Mouse (Mus musculus): Measurements from ENCODE around the gene Lmbrd1. TPM values are rescaled to one million over a fixed set of nuclear protein-coding genes. Genes with fewer than 3 reads are reported as not detected.

Lmbrd1 gene
- polyA plus RNA-seq, 1 experiment from 2014 or later: 29.8 TPM

GRCm38 (mm10) chr1:24700241-24700640 lies 21.8 kb downstream of the Lmbrd1 start:
- no peaks in the 10 kb centered on the region for H3K9me3 ChIP-seq (replicated peaks; ENCODE audit: control insufficient read depth, low read length)
- no peak overlapping the region for H3K4me2 ChIP-seq (ENCODE audit: low read depth, low read length)
- H3K9ac ChIP-seq (ENCODE audit: low read length): no peak overlapping the region
- H3K36me3 ChIP-seq (ENCODE audit: control insufficient read depth, insufficient read depth): no peaks in the 10 kb centered on the region; the same call in 1 of the 2 replicates
- H3K27ac ChIP-seq (ENCODE audit: low read length): no peak overlapping the region
- WGBS: 87% methylated on average over 5 of the region's 5 CpGs
- H3K27me3 ChIP-seq (ENCODE audit: control insufficient read depth, insufficient read depth, low read length): no peaks in the 10 kb centered on the region
- no peak overlapping the region for H3K4me3 ChIP-seq (ENCODE audit: low read length)
- ATAC-seq (replicated peaks; ENCODE audit: extremely low read depth, insufficient read depth, low FRiP score): no peak
- H3K4me1 ChIP-seq (ENCODE audit: control insufficient read depth, insufficient read depth, low read length): peaks cover 7% of the 10 kb centered on the region; the same call in 1 of the 2 replicates

DNA sequence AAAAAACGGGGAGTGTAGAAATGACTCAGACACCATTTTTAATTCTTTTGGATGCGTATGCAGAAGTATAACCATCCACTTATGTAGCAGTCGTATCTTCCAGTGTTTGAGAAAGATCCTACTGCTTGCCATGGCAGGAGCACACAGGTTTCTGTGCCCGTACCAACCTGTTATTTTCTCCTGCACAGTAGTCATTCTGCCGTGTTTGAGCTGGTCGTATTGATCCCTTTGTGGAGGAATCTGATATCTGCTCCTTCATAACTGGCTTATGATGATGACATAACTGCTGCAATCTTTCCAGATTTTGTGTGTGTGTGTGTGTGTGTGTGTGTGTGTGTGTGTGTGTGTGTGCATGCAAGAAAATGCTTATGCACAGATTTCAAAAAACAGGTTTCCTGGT lies 25.4 kb downstream of the Lmbrd1 start:
- no peak for ATAC-seq (replicated peaks; ENCODE audit: extremely low read depth, insufficient read depth, low FRiP score)
- 77% methylated on average over 6 of the region's 6 CpGs for WGBS
- Histone ChIP-seq H3K27me3 (ENCODE audit: control insufficient read depth, insufficient read depth, low read length) (no peaks in the 10 kb centered on the region), H3K9ac (ENCODE audit: low read length) (no peak overlapping the region), H3K4me2 (ENCODE audit: low read depth, low read length) (no peak overlapping the region), H3K4me3 (ENCODE audit: low read length) (no peak overlapping the region), H3K9me3 (replicated peaks; ENCODE audit: control insufficient read depth, low read length) (no peaks in the 10 kb centered on the region), H3K4me1 (ENCODE audit: control insufficient read depth, insufficient read depth, low read length) (peaks cover 5% of the 10 kb centered on the region; the same call in 1 of the 2 replicates), H3K27ac (ENCODE audit: low read length) (no peak overlapping the region), H3K36me3 (ENCODE audit: control insufficient read depth, insufficient read depth) (peaks cover 2% of the 10 kb centered on the region)

GRCm38 (mm10) chr1:24716301-24716700 lies 37.9 kb downstream of the Lmbrd1 start:
- no peak overlapping the region for H3K9ac ChIP-seq (ENCODE audit: low read length)
- H3K27ac ChIP-seq (ENCODE audit: low read length): no peak overlapping the region
- H3K9me3 ChIP-seq (replicated peaks; ENCODE audit: control insufficient read depth, low read length): peaks cover 3% of the 10 kb centered on the region
- 90% methylated on average over 4 of the region's 4 CpGs for WGBS
- no peak overlapping the region for H3K4me2 ChIP-seq (ENCODE audit: low read depth, low read length)
- H3K4me3 ChIP-seq (ENCODE audit: low read length): no peak overlapping the region
- H3K4me1 ChIP-seq (ENCODE audit: control insufficient read depth, insufficient read depth, low read length): no peaks in the 10 kb centered on the region
- peaks cover 15% of the 10 kb centered on the region for H3K36me3 ChIP-seq (ENCODE audit: control insufficient read depth, insufficient read depth)
- ATAC-seq (replicated peaks; ENCODE audit: extremely low read depth, insufficient read depth, low FRiP score): no peak
- H3K27me3 ChIP-seq (ENCODE audit: control insufficient read depth, insufficient read depth, low read length): no peaks in the 10 kb centered on the region

GRCm38 (mm10) chr1:24719621-24720020 lies 41.2 kb downstream of the Lmbrd1 start:
- H3K27ac ChIP-seq (ENCODE audit: low read length): no peak overlapping the region
- no peak overlapping the region for H3K4me3 ChIP-seq (ENCODE audit: low read length)
- H3K4me2 ChIP-seq (ENCODE audit: low read depth, low read length): no peak overlapping the region
- peaks cover 15% of the 10 kb centered on the region for H3K36me3 ChIP-seq (ENCODE audit: control insufficient read depth, insufficient read depth)
- no peaks in the 10 kb centered on the region for H3K27me3 ChIP-seq (ENCODE audit: control insufficient read depth, insufficient read depth, low read length)
- WGBS: 53% methylated on average over 3 of the region's 3 CpGs
- ATAC-seq (replicated peaks; ENCODE audit: extremely low read depth, insufficient read depth, low FRiP score): no peak
- no peaks in the 10 kb centered on the region for H3K4me1 ChIP-seq (ENCODE audit: control insufficient read depth, insufficient read depth, low read length)
- H3K9ac ChIP-seq (ENCODE audit: low read length): no peak overlapping the region
- peaks cover 3% of the 10 kb centered on the region for H3K9me3 ChIP-seq (replicated peaks; ENCODE audit: control insufficient read depth, low read length)

GRCm38 (mm10) chr1:24720209-24720608 lies 41.8 kb downstream of the Lmbrd1 start:
- WGBS: 76% methylated on average over 1 of the region's 1 CpGs
- Histone ChIP-seq H3K27me3 (ENCODE audit: control insufficient read depth, insufficient read depth, low read length) (no peaks in the 10 kb centered on the region), H3K4me3 (ENCODE audit: low read length) (no peak overlapping the region), H3K9me3 (replicated peaks; ENCODE audit: control insufficient read depth, low read length) (peaks cover 3% of the 10 kb centered on the region), H3K9ac (ENCODE audit: low read length) (no peak overlapping the region), H3K27ac (ENCODE audit: low read length) (no peak overlapping the region), H3K4me1 (ENCODE audit: control insufficient read depth, insufficient read depth, low read length) (no peaks in the 10 kb centered on the region), H3K36me3 (ENCODE audit: control insufficient read depth, insufficient read depth) (peaks cover 10% of the 10 kb centered on the region), H3K4me2 (ENCODE audit: low read depth, low read length) (no peak overlapping the region)
- no peak for ATAC-seq (replicated peaks; ENCODE audit: extremely low read depth, insufficient read depth, low FRiP score)

DNA sequence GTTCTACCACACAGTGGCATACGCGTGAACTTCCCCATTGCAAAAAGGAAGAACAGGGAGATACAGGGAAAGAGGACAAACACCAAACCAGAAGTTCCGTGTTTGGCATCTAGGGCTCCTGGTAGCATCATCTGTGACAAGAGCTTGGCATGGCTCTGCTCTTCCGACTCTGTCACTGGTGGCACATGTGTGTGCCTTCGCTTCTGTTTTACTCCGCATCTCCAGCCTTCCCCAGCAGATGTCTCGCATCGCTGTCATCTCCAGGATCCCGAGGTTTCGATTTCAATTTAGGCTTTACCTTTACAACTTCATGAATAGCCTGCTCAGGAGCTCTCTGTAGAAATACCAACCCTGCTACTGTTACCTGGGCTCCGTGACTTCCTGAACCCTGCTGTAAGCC lies 51.4 kb downstream of the Lmbrd1 start:
- no peak for ATAC-seq (replicated peaks; ENCODE audit: extremely low read depth, insufficient read depth, low FRiP score)
- H3K9me3 ChIP-seq (replicated peaks; ENCODE audit: control insufficient read depth, low read length): no peaks in the 10 kb centered on the region
- no peaks in the 10 kb centered on the region for H3K4me1 ChIP-seq (ENCODE audit: control insufficient read depth, insufficient read depth, low read length)
- no peak overlapping the region for H3K27ac ChIP-seq (ENCODE audit: low read length)
- peaks cover 28% of the 10 kb centered on the region for H3K36me3 ChIP-seq (ENCODE audit: control insufficient read depth, insufficient read depth)
- H3K4me3 ChIP-seq (ENCODE audit: low read length): no peak overlapping the region
- WGBS: 91% methylated on average over 11 of the region's 11 CpGs
- H3K27me3 ChIP-seq (ENCODE audit: control insufficient read depth, insufficient read depth, low read length): no peaks in the 10 kb centered on the region
- no peak overlapping the region for H3K9ac ChIP-seq (ENCODE audit: low read length)
- no peak overlapping the region for H3K4me2 ChIP-seq (ENCODE audit: low read depth, low read length)

DNA sequence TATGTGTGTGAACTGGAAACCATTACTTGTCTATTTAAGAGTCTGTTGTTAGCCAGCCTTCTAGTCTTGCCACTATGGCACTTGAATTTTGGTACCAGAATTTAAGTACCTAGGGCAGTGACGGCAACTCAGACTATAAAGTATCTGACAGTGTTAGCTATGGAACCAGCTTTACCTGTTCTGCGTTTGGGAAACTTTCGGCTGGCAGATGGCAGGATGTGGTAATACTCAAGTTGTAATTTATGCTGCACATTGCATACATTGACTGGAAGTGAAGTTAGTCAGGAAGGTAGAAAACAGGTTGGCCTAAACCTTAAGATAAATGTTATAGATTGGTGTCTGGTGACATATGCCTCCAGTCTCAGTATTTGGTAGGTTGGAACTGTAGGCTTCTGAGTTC lies 53.9 kb downstream of the Lmbrd1 start:
- 84% methylated on average over 3 of the region's 3 CpGs for WGBS

DNA sequence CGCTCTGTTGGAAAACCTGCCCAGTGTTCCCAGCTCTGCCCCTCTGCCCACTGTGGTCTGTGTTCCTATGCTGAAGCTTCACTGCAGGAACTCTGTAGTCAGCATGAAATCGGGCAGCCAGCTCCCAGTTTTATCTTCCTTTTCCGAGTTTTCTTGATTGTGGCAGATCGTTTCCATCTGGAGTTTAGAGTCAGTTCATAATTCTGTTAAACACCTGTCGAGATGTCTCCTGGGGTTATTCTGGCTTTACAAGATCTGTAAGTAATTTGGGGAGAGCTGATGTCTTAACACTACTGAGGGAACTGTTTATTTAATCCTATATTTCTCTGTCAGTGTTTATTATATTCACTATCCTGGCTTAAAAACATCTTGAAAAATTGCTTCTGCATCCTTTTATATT lies 56.4 kb downstream of the Lmbrd1 start:
- H3K9me3 ChIP-seq (replicated peaks; ENCODE audit: control insufficient read depth, low read length): no peaks in the 10 kb centered on the region

More for the DNA sequence above, 53.9 kb downstream of the Lmbrd1 start:
- Histone ChIP-seq H3K9me3 (replicated peaks; ENCODE audit: control insufficient read depth, low read length) (no peaks in the 10 kb centered on the region), H3K27me3 (ENCODE audit: control insufficient read depth, insufficient read depth, low read length) (no peaks in the 10 kb centered on the region), H3K36me3 (ENCODE audit: control insufficient read depth, insufficient read depth) (peaks cover 28% of the 10 kb centered on the region), H3K4me2 (ENCODE audit: low read depth, low read length) (no peak overlapping the region), H3K27ac (ENCODE audit: low read length) (no peak overlapping the region), H3K4me3 (ENCODE audit: low read length) (no peak overlapping the region), H3K4me1 (ENCODE audit: control insufficient read depth, insufficient read depth, low read length) (no peaks in the 10 kb centered on the region), H3K9ac (ENCODE audit: low read length) (no peak overlapping the region)
- ATAC-seq (replicated peaks; ENCODE audit: extremely low read depth, insufficient read depth, low FRiP score): no peak

DNA sequence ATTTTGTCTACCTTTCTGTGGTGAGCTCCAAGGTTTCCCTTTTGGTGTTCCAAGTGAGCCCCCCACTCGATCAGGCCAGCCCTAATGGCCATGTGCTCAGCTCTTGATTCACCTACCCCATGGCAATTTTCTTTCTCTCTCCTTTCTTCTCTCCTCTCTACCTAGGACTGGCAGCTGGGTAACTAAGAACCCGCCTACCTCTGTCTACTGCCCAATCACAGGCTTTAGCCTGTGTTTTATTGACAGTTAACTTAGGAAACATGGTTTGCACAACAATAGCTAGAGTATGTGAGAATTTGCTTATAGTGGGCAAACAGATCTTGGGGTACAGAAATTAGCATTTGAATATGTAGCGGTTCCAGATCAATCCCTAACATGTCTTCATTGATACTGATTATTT lies 62.5 kb downstream of the Lmbrd1 start:
- Histone ChIP-seq H3K9me3 (replicated peaks; ENCODE audit: control insufficient read depth, low read length) (no peaks in the 10 kb centered on the region), H3K36me3 (ENCODE audit: control insufficient read depth, insufficient read depth) (peaks cover 8% of the 10 kb centered on the region), H3K27me3 (ENCODE audit: control insufficient read depth, insufficient read depth, low read length) (no peaks in the 10 kb centered on the region), H3K27ac (ENCODE audit: low read length) (no peak overlapping the region), H3K4me1 (ENCODE audit: control insufficient read depth, insufficient read depth, low read length) (no peaks in the 10 kb centered on the region), H3K4me3 (ENCODE audit: low read length) (no peak overlapping the region), H3K4me2 (ENCODE audit: low read depth, low read length) (no peak overlapping the region), H3K9ac (ENCODE audit: low read length) (no peak overlapping the region)
- 89% methylated on average over 3 of the region's 3 CpGs for WGBS
- ATAC-seq (replicated peaks; ENCODE audit: extremely low read depth, insufficient read depth, low FRiP score): no peak

More for the DNA sequence above, 56.4 kb downstream of the Lmbrd1 start:
- Histone ChIP-seq H3K9ac (ENCODE audit: low read length) (no peak overlapping the region), H3K27me3 (ENCODE audit: control insufficient read depth, insufficient read depth, low read length) (no peaks in the 10 kb centered on the region), H3K4me2 (ENCODE audit: low read depth, low read length) (no peak overlapping the region), H3K4me3 (ENCODE audit: low read length) (no peak overlapping the region), H3K36me3 (ENCODE audit: control insufficient read depth, insufficient read depth) (peaks cover 24% of the 10 kb centered on the region), H3K27ac (ENCODE audit: low read length) (no peak overlapping the region), H3K4me1 (ENCODE audit: control insufficient read depth, insufficient read depth, low read length) (no peaks in the 10 kb centered on the region)
- WGBS: 58% methylated on average over 5 of the region's 5 CpGs
- ATAC-seq (replicated peaks; ENCODE audit: extremely low read depth, insufficient read depth, low FRiP score): no peak

- Histone ChIP-seq H3K27ac (ENCODE audit: low read length) (no peak overlapping the region), H3K4me2 (ENCODE audit: low read depth, low read length) (no peak overlapping the region), H3K9ac (ENCODE audit: low read length) (no peak overlapping the region), H3K36me3 (ENCODE audit: control insufficient read depth, insufficient read depth) (peaks cover 8% of the 10 kb centered on the region), H3K4me1 (ENCODE audit: control insufficient read depth, insufficient read depth, low read length) (no peaks in the 10 kb centered on the region), H3K4me3 (ENCODE audit: low read length) (no peak overlapping the region), H3K27me3 (ENCODE audit: control insufficient read depth, insufficient read depth, low read length) (no peaks in the 10 kb centered on the region), H3K9me3 (replicated peaks; ENCODE audit: control insufficient read depth, low read length) (no peaks in the 10 kb centered on the region)
- WGBS: 52% methylated on average over 3 of the region's 3 CpGs
- no peak for ATAC-seq (replicated peaks; ENCODE audit: extremely low read depth, insufficient read depth, low FRiP score)
These were observed 63.1 kb downstream of the Lmbrd1 start for GRCm38 (mm10) chr1:24741552-24741951.

All from heart, embryonic 16.5 days (tissue).